Mouse (Mus musculus): ENCODE measurements at regions not wholly inside any gene's neighbourhood (a gene's known extent, or its start where the extent isn't known, plus 50 kb on each side); places are given as distances from the start of the nearest gene placed in this dataset.

- TF ChIP-seq POLR2A (IDR thresholded peaks at IDR 0.05; ENCODE audit: low read depth, low read length), result no peak
- TF ChIP-seq CTCF (IDR thresholded peaks at IDR 0.05; ENCODE audit: extremely low read depth, insufficient read depth, insufficient read length, insufficient replicate concordance), result no peak
Measured at GRCm38 (mm10) chr11:111671865-111672264, 605.9 kb downstream of the Kcnj2 start.

All from spleen, adult 2 months (tissue).